Mouse (Mus musculus) spleen, adult 2 months (tissue): ENCODE measurements around the gene Arfgef3.

Experiments
- CTCF ChIP-seq: fragments of 200-500 bp; IDR thresholded peaks from 2 replicates; pipeline ENCODE4 v1.5.1; 2011; ENCODE audit warnings: mild to moderate bottlenecking, inconsistent platforms; ENCODE audit not compliant: insufficient read depth, insufficient read length, insufficient replicate concordance; ENCODE audit errors: extremely low read depth
- POLR2A ChIP-seq: fragments of 200-500 bp; IDR thresholded peaks from 2 replicates; pipeline ENCODE4 v1.6.1; 2011; ENCODE audit warnings: low read depth, low read length, inconsistent platforms

DNA sequence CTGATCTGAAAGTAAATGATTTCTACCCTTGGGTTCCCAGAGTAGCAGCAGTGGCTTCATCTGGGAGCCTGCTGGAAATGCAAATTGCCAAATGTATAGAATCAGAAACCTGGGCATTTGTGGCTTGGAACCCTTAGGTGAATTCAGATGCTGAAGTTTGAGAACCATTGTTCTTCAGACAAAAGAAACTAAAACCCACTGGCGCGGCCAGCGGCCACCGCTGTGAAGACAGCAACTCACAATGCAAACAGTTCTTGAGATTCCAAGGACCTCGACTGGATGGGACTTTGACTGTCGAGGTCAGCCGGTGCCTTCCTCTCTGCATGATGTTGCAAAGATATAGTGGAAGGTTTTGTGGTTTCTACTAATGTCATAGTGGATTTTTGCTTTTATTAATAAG is 159.6 kb downstream of the Arfgef3 start:
- TF ChIP-seq POLR2A: no peak
- TF ChIP-seq CTCF: no peak
